Mouse (Mus musculus): ENCODE data around the gene Fmo3.

Gene Fmo3

GRCm38 (mm10) chr1:162984428-162984827 is at the start of gene Fmo3:
TSS of gene Fmo3 (minus strand) at chr1:162984528.
- DNase-seq, result no peak

GRCm38 (mm10) chr1:163023075-163023474 is 38.7 kb upstream of the Fmo3 start:
- no peak for DNase-seq

- DNase-seq, result no peak
Observed at GRCm38 (mm10) chr1:163009220-163009619, 24.9 kb upstream of the Fmo3 start.

- DNase-seq, result no peak
Observed at GRCm38 (mm10) chr1:163003496-163003895, 19.2 kb upstream of the Fmo3 start.

GRCm38 (mm10) chr1:163001271-163001829 is 17.0 kb upstream of the Fmo3 start:
- no peak for DNase-seq

GRCm38 (mm10) chr1:162987546-162987945 is 3.2 kb upstream of the Fmo3 start:
- DNase-seq, result peak in 1 of 2 experiments; percentile 3

GRCm38 (mm10) chr1:162986777-162987176 is 2.4 kb upstream of the Fmo3 start:
- DNase-seq, result no peak

- peak; percentile 5 to 23 for DNase-seq
Observed at GRCm38 (mm10) chr1:162986121-162986748, 1.9 kb upstream of the Fmo3 start.

- no peak for DNase-seq
Observed at GRCm38 (mm10) chr1:162963556-162963955, 20.8 kb downstream of the Fmo3 start.

- peak in 1 of 2 experiments; percentile 30 for DNase-seq
Observed at GRCm38 (mm10) chr1:162957422-162957821, 26.9 kb downstream of the Fmo3 start.

- no peak for DNase-seq
Observed at GRCm38 (mm10) chr1:162953079-162953478, 31.2 kb downstream of the Fmo3 start.

GRCm38 (mm10) chr1:162949763-162950162 is 34.6 kb downstream of the Fmo3 start:
- no peak for DNase-seq

GRCm38 (mm10) chr1:162947934-162948333 is 36.4 kb downstream of the Fmo3 start:
- no peak for DNase-seq

GRCm38 (mm10) chr1:162946837-162947558 is 37.3 kb downstream of the Fmo3 start:
- no peak for DNase-seq

- no peak for DNase-seq
Observed at GRCm38 (mm10) chr1:162943700-162944099, 40.6 kb downstream of the Fmo3 start.

GRCm38 (mm10) chr1:162938696-162939351 is 45.5 kb downstream of the Fmo3 start:
- peak; percentile 52 to 55 for DNase-seq

GRCm38 (mm10) chr1:162937970-162938695 is 46.2 kb downstream of the Fmo3 start:
- no peak for DNase-seq

- DNase-seq, result no peak
Observed at GRCm38 (mm10) chr1:162937415-162937814, 46.9 kb downstream of the Fmo3 start, which contains the start of gene Fmo6. TSS of gene Fmo6 (minus strand) at chr1:162937515.

- no peak for DNase-seq
Observed at GRCm38 (mm10) chr1:162934374-162935012, 49.8 kb downstream of the Fmo3 start.

GRCm38 (mm10) chr1:162932386-162932785 is 51.9 kb downstream of the Fmo3 start:
- DNase-seq, result peak in 1 of 2 experiments; percentile 30

- DNase-seq, result no peak
Observed at GRCm38 (mm10) chr1:162931880-162932279, 52.4 kb downstream of the Fmo3 start.

GRCm38 (mm10) chr1:162931310-162931875 is 52.9 kb downstream of the Fmo3 start:
- peak in 1 of 2 experiments; percentile 33 for DNase-seq

All from kidney, postnatal 36 days (tissue).